Mouse (Mus musculus) skeletal muscle tissue, adult 2 months (tissue): ENCODE measurements at regions not wholly inside any gene's neighbourhood (a gene's known extent, or its start where the extent isn't known, plus 50 kb on each side); places are given as distances from the start of the nearest gene placed in this dataset.

ENCODE experiments used
- DNase-seq: peaks from one replicate; pipeline ENCODE4 v3.0.0-alpha.2; 2012; ENCODE audit warnings: low read depth, low spot score

DNA sequence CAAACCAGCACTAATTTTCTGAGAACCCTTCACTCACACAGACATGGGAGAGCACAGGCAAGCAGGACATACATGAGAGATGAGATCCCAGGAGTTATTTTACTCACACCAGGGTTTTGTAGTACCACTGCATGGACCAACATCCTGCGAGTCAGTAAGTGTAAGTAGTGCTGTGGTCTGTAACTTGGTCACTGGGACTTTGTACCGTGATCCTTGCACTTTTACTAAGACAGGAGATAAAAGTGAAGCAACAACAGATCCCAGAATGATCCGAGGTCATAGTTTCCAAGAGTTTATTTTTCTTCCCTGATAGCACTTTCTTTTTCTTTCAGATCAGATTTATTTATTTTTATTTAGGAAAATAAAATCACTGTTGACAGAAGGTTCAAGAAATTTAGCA lies 54.1 kb upstream of the Mtap start:
- DNase-seq = no peak

DNA sequence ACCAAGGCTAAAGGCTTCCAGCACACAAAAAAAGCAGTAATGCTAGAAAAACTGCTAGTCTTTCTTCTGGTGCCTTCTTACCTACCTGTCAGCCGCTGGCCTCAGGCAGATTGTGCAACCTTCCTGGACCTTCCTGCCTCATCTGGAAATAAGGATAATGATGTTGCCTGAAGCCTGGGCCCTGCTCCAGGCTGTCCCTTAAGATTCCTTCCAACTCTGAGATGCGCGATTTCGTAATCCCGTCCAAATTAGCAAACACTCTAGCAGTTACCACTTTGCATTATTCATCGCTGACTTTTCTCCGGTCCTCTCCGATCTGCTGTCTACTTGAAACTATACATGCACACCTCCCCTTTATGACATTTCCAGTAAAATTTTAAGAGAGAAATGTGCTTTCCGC lies 58.4 kb upstream of the Mtap start:
- DNase-seq = peak; percentile 1

DNA sequence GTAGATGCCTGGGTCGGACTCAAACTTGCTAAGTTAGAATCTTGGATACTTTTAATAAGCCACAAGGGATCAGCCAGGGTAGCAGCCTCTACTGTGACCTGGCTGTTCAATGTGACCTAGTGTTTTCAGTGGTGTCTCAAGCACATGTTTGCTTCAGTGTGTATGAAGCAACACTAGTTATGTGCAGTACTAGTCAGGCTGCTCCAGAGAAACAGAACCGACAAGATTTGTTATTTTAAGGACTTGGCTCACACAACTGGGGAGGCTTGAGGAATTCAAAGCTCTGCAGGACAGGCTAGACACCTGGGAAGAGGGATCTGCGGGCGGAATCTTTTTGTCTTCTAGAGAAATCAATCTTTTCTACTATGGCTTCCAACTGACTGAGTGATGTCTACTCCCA lies 62.2 kb upstream of the Mtap start:
- no peak for DNase-seq

DNA sequence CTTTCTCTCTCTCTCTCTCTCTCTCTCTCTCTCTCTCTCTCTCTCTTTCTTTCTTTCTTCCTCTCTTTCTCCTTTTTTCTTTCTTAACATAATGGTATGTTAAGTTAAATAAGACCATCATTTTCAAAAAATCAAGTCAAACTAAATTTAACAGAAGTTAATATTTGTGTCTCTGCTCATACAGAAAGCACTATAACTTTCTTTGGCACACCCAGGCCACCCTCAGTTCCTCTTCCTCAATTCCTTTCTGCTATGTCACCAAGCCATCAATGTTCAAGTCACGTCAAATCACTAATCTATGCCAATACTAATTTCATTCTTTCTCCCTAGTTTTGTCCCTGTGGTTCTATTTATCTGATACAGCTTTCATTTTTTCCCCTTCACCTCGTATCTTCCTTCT lies 66.5 kb upstream of the Mtap start:
- no peak for DNase-seq

DNA sequence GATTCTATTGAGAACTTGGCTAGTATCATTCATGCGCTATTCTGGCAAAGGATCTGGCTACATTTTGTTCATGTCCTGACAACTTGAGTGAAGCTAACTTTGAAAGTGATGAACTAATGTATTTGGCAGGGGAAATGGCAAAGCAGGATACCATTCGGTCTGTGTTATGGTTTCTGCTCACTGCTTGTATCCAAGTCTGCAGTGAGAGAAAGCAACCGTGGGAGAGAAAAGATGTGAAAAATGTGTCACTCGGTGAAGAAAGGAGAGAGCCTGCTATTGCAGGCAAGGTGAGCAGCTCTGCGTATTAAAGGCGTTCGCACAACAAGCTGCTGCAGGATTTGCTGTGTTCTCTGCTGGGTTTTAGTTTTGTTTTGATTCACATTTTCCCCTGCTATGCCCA lies 72.5 kb upstream of the Mtap start:
- no peak for DNase-seq

DNA sequence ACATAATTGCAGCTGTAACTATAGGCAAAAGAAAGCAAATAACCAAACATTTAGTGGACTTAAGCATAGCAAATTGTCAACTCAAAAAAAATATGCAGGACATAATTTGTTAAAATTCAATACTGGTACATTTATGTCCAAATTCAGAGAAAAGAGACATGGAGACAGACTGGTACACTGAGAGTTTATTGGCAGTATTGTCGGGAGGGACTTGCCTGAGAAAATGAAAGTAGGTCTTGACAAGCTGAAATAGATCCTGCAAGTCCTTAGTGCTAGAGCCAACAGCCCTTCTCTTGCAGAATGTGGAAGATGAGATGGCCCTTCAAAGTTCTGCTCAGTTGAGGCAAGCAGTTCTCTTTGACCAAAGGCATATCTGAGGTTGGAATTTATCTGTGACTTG lies 74.5 kb upstream of the Mtap start:
- DNase-seq = no peak

DNA sequence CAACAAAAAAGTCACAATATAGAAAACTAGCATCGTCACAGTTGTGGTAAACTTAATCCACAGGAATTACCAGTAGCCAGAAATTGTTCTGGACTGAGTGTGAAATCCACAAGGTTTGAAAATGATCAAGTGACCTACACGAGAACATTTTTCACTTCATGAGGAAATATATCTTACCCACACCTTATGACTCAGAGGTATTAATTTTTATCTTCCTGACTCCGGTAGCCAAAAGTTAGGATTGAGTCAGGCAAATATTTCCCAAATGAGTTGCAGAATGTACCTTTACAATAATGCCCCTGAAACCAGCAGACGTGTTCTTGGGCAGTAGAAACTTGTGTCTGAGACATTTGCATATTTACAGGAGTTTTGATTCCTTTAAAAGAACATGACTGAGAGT lies 75.3 kb upstream of the Mtap start:
- no peak for DNase-seq

DNA sequence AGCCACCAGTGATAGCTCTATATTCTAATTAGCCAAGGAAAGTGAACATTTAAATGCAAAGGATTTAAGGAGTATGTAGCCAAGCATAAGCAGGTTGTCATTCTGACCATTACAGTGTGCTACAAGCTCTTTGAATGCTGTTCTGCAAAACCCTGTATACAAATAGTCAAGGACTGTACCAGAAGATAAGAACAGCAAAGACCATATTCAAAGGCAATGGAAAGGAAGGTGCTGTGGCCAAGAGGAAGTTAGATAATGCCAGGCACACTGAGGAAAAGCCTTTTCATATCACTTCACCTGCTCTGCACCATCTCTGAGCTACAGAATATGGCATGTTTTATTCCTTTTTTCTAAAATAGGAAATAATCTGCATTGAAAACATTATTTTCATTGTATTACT lies 79.3 kb upstream of the Mtap start:
- DNase-seq = no peak

DNA sequence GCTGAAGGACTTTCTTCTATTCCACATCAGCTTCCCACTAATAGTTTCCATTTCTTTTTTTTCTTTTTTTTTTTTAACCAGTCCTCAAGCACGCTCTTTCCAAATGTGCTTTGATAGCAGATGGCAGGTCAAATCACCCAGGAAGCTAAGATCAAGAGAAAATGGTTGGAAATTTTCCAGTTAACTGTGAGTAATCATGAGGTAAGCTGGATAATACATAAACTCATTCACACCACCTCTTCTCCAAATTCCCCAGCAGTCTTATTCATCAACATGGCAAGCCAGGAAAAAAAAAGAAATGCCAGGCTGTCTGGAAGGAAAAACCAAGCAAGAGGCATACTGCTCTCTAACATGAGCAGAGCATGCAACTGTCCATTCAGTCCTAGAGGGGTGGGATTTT lies 79.8 kb upstream of the Mtap start:
- DNase-seq = no peak

DNA sequence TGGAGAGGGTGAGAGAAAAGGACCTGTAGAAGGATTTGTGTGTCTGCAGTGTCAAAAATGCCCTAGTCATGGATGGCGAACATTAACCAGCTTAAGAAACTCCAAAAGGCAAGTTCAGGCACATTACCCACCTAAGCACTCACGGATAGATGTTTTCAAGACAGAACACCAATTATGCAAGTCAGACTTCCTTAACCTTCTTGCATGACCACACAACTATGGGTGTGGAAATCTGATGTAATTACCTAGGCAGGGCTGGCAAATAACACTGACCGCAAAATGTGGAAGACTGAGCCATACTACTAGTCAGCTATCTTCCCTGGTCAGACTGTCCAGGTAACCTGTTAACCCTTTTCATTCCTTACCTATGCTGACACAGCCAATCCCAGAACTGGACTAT lies 81.0 kb upstream of the Mtap start:
- DNase-seq = no peak

DNA sequence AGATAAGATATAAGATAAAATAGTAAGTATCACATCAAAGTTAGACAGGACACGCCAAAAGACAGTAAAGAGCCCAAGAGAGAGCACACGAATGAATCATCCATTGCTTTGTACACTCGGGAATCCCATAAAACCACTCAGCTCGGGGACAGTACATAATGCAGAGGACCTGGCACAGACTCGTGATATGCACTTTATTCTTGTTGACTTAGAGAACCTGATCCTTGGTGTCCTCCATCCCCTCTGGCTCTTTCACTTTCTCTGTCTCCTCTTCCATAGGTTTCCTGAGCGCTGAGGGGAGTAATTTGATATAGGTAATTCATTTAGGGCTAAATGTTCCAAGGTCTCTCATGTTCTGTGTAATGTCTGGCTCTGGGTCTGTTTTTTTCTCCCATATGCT lies 83.3 kb upstream of the Mtap start:
- no peak for DNase-seq

DNA sequence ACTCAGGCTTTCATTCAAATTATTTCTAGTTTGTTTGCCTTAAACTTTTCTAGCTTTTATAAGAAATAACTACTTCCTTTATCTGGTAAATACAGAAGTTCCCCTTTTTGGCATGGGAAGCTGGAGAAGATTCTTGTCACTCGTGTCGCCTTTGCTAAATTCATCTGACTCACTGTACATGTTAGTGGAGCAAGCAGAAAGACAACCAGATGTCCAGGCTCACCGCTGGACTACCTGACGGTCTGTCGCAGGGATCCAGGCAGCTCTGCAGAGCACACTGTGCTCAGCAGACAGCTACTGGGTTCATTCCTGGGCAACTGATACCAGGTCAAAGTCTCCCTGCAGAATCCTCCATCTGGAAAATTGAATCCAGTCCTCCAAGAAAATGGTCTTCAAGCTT lies 85.0 kb upstream of the Mtap start:
- DNase-seq = no peak

DNA sequence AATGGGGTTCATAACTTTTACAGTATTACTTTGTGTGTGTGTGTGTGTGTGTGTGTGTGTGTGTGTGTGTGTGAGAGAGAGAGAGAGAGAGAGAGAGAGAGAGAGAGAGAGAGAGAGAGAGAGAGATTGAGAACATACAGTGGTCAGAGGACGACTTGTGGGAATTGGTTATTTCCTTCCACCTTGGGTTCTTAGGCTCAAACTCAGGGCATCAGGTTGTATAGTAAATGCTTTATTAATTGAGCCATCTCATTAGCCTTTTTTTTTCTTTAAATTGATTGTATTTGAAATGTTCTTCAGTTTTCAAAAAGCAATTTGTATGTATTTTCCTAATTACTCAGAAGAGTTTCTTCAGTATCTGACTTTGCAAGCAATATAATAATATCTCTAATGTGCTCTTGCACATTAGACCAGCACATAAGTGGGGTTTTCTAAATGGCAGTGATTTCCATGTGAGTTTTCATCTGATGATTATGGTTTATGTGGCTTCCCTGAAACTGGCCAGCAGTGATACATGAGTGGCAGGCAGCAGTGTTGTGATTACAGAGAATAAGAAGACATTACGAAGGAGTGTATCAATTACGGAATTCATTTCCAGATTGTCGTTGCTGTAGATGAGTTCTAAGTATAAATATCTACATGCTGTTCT lies 86.2 kb upstream of the Mtap start:
- DNase-seq = no peak

DNA sequence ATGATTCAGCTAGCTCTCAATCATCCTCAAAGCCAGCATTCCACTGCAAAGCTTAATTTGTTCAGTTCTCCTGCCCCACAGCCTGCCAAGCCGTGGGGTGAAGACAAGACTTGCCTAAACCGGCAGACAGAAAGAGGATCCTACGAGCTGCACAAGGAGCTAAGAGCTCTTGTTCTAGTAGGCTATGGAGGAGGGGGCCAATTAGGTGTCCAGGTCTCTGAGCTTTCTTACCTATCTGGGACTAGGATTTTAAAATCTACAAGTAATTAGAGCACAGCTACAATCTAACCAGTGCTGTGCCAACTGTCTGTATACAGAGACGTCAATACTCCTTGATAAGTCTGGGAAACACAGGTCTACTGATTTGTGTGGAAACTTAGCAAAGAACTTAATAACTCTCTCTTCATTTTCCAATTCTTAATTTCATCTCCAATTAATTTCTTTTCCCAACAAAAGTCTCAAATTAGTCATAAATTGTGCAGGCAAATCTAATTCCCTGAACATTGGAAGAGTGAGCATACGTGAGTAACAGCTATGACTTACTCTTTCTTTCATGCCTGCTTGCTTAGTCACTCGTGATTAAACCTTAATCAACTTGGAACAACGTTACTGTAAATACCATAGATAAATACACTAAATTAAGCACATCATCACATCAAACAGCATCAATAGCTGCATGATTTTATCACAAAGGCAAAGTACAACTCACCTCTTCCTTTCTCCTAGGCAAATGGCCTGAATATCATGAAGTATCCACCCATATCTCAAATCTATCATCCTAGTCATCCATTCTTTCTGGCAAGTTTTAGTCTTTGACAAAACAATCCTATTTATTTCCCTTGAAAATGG lies 87.1 kb upstream of the Mtap start:
- DNase-seq = no peak

DNA sequence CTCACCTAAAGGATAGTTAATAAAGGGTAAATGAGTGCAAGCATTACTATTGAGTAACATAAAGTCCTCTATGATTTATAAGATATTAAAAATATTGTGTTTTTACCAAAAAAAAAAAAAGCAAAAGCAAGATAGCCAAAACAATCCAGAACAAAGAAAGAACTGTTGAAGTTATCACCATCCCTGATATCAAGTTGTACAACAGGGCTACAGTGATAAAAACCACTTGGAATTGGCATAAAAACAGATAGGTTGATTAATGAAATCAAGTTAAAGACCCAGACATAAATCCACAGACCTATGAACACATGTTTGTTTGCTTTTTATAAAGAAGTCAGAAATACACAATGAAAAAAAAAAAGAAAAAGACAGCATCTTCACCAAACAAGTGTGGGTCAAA lies 92.4 kb upstream of the Mtap start:
- no peak for DNase-seq

DNA sequence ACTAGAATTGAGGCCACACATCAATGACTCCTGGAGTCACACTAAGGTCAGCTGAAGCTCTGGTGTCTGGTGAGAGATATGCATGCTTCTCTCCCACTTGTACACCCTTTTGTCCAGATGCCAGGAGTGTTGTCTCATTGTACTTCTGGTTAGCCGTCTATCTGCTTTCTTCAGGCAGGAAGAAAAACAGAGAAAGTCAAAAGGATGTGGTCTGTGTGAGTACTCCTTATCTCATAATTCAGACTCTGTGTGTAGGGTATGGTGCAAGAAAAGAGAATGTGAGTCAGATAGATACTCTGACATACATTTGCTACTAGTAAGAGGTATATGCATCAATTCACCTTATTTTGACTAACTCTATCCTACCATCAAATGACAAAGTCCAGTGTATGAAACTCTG lies 92.9 kb upstream of the Mtap start:
- DNase-seq = no peak

DNA sequence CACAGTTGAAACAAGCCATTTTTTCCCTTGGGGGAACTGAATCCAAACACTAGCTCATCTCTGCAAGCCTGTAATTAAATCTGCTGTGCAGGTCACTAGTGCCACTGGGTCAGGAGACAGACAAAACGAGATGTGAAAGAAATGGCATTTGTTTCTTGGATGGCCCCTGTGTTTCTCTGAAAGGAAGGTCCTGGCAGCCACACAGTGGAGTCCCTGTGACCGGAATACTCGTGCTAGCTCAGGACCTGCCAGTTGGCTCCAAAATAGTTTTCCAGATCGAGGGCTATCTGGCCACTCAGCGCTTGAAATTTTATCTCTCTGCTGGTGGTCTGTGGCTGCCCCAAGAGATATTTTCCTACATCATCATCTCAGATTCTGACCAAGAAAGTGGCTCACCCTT lies 96.1 kb upstream of the Mtap start:
- peak; percentile 19 for DNase-seq

DNA sequence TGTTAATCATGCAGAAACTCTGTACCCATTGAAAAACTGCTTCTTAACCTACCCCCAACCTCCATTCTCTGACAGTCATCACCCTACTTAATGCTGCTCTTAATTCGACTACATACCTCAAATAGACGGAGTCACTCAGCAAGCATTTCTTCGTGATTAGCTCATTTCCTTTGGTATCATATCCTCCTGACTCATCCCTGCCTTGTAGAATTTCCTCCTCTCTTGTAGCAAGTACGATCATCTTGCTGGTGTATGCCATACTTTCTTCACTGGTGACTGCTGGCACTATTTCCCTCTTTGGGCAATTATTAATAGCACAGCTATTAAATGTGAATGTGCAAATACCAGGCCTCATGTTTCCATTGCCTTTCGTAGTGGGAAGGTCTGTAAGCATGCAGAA lies 98.0 kb upstream of the Mtap start:
- DNase-seq = peak; percentile 51

DNA sequence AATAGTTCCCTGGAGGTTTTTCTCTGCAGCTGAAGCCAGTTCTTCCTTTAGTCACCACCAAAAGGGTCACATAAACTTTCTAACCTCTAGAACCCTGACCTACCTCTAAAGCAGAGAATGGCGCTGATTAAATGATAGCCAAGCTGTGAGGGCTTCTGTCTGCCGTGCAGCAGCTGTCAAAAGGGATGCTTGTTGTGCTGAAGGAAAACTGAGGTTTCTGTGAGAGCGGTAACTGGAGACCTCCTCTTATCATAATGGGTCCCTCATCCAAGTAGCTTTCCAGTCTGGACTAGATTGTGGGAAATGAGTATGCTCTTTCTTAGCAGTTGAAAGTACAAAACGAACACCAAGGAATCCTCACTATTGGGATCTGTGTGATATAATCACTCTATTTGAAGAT lies 98.8 kb upstream of the Mtap start:
- DNase-seq = no peak

DNA sequence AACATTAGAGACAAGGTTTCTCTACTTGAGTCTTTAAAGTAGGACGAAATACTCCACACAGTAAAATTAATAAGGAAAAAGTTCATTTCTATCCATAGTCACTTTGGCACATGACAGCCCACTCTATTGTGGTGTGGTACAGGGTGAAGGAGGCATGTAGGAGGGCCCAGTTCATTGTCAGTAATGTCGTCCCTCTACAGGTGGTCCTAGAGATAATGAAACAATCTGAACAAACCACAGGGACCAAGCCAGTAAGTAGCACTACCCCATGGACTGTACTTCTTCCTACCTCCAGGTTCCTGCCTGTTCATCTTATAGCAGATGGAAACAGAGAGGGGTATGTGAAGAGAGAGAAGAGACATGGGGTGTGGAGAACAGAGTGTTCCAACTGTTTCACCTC lies 102.1 kb upstream of the Mtap start:
- DNase-seq = no peak

DNA sequence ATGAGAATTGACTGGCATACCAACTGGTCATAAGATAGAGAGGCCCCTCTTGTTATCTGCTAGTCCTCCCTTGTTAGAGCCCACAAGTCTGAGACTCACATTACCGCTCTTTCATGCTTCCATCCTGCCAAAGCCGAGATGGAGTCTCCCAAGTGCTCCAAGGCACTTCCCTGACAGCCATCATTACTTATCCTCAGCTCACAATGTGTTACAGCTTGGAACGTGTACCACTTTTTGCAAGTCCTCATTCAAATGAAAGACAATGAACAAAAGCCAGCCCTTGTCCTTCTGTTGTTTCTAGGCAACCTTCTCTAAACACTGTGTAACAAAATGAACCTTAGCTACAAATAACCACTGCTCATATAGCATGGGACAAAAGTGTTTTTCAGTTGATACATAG lies 102.6 kb upstream of the Mtap start:
- no peak for DNase-seq

DNA sequence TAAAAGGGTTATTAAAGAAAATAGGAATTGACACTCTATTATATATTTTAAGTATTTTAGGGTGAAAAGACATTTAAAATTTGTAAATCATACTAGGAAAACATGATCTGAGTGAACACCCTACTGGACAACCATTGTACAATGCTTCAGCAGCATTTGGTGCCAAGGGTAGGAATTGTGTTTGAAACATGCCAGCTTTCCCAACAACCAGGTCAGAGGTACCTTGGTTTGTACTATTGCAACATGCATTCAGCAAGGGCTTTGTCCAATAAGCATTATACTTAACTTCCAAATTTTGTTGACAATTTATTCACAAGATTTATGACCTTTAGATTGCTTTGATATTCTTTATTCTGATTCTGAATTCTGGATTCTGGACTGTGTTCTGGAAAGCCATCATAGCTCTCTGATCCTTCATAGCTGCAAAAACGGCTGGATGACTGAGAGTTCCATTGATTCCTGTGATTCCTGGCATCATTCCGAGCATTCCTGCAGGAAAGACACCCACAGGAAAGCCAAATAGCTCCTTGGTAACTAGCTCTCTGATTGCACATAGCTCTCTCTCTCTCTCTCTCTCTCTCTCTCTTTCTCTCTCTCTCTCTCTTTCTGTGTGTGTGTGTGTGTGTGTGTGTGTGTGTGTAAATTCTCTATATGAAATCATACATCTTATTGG lies 124.1 kb upstream of the Mtap start:
- DNase-seq = no peak

DNA sequence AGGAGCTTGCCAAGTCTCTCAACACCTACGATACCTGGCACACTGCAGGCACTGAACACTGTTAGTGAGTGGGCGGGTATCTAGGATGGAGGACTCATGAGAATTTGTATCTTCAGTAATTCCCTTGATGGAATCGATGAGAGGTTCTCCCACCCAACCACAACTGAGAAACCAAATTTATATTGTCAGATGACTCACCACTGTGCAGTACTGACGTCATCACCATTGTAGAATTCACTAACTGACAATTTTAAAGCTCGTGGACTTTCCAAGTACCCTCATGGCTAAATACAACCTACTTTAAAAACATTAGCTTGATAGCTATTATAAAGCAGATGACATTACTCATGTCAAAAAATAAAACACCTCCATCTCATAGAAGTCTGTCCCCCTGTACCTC lies 128.4 kb upstream of the Mtap start:
- DNase-seq = no peak
